Mouse (Mus musculus) heart, postnatal 25 days (tissue): ENCODE data around the gene Sgcg. TPM values are rescaled to one million over a fixed set of nuclear protein-coding genes. Genes with fewer than 3 reads are reported as not detected.

Source experiments
- DNase-seq: peaks from one replicate; pipeline ENCODE4 v3.0.0; 2022; ENCODE audit warnings: low spot score
- intact Hi-C: fragments of 180-260 bp; cut with DNase I; formaldehyde crosslinking; loops from one replicate; pipeline ENCODE4 v1.15.1; 2025
- total RNA-seq, 2 experiments: library from RNA; stranded (reverse); gene quantifications; 2 replicates each; pipeline ENCODE4 v1.2.3; 2021

Sgcg gene
- 100 to 1,000 TPM; 211 to 227 TPM for total RNA-seq

DNA sequence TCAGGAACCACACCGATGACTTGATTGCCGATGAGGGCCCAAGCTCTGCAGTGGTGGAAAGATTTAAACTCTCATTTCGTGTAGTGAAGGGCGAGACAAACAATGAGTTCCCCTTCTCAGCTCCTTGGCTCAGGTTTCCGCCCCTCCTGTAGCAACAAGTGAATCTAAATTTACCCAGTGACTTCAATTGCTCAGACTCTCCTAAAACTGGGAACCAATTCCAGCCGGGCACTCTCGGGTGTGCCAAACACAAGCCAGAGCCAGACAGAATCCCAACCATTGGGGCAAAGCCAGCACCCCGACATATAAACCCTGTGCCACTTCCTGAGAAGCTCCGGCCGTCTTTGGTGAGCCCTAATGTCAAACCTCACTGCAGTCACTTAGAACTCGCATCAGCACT is at the start of gene Sgcg:
TSS of gene Sgcg (minus strand) at position 139 of the 400 bp plus-strand sequence.
- peak; percentile 24 for DNase-seq
- intact Hi-C loops: no loop called here

DNA sequence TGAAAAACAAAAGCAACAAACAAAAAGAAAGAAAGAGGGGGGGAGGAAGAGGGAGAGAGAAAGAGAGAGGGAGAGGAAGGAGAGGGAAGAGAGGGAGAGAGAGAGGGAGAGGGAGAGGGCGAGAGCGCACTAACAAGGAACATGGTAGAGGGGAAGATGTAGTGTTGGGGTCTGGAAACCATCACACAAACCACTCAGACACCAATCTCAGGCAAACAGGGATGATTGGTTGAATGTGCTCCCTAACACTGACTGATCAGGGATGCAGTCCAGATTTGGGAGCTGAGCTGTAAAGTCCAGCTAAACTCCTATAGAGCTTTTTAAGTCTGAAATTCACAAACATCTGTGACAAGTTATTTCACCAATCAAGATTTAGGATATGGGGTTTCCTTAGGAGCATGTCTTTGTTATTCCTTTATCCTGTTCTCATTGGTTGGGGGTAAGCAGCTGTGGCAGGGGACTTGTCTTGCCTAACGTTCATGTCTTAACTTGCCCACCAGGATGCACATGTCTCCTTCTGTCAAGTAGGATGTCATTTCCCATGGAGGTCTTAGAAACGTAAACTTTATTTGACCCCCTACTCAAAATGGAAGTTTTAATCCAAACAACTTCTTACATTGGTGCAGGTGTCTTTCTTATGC is 45.8 kb upstream of the Sgcg start:
- intact Hi-C loops: no loop called here
- DNase-seq: no peak

DNA sequence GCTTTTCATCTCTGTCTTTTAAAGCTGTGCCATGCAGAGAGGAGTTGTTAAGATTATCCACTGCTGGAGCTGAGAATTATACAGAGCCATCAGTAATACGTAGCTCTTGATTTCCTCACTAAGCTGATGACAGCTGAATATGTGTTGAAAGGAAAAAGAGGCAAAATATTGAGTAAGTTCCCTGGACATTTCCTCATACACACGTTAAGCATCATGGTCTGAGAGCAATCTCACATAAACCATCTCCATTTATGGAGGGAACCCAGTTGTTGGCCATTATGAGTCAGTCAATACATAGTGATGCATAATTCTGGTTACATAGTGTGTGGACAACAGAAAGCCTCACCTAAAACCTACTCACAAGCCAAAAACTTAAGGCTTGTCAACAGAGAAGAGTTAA is 44.1 kb upstream of the Sgcg start:
- no peak for DNase-seq
- intact Hi-C loops: no loop called here

DNA sequence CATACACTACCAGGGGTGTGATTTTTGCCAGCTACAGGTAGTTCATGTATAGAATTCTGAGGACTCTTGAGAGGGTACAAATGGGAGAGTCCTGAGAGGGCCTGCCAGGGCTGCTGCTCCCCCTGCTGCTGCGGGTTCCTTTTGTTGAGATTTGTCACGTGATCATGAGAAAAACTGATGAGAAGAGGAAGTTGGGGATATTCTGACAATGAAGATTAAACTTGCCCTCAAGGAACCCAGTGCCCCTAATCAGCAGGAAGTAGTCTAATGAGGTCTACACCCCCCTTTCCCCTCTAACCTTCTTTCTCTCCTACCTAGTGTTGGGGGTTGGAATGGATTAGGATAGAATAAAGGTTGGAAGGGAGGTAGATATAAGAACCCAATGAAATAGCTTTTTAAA is 43.0 kb upstream of the Sgcg start:
- intact Hi-C loops: no loop called here
- DNase-seq: no peak

DNA sequence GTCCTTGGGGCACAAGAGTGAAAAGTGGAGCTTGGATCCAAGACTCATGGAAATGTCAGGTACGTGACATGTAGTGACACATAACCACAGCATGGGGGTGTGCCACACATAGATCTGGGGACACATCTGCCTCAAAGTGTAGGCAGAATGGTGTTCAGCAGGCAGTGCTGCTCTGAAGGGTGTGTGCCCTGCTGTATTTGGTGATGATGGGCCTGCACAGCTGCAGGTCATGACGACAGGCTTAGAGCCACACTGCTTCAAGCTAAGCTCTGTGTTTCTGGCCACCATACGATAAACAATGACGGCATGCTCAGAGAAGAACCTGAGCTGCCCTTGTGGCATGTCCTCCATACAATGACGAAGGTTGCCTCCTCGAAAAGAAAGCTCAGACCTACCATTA is 41.5 kb upstream of the Sgcg start:
- DNase-seq: no peak
- intact Hi-C loops: loop anchor here (5.0 kb wide), 1 partner anchor 173 kb away; no protein-coding TSS in a partner anchor

DNA sequence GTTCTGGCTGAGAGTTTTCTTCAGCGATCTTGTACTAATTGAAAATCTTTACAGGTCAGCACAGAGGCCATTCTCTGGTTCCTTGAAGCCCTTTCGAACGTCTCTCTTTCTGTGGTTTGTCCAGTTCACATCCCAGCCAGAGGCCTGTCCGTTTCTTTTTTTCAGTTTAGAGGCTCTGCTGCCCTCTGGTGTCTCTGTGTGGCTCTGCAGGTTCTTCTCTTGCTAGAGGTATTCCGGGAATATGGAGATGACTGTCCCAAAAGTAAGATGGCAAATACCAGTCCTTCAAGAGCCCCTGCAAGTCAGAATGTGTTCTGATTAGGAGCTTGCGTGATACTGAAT is 36.4 kb upstream of the Sgcg start:
- intact Hi-C loops: loop anchor here (1.0 to 5.0 kb wide), 3 partner anchors 52 to 495 kb away; no protein-coding TSS in a partner anchor
- no peak for DNase-seq

DNA sequence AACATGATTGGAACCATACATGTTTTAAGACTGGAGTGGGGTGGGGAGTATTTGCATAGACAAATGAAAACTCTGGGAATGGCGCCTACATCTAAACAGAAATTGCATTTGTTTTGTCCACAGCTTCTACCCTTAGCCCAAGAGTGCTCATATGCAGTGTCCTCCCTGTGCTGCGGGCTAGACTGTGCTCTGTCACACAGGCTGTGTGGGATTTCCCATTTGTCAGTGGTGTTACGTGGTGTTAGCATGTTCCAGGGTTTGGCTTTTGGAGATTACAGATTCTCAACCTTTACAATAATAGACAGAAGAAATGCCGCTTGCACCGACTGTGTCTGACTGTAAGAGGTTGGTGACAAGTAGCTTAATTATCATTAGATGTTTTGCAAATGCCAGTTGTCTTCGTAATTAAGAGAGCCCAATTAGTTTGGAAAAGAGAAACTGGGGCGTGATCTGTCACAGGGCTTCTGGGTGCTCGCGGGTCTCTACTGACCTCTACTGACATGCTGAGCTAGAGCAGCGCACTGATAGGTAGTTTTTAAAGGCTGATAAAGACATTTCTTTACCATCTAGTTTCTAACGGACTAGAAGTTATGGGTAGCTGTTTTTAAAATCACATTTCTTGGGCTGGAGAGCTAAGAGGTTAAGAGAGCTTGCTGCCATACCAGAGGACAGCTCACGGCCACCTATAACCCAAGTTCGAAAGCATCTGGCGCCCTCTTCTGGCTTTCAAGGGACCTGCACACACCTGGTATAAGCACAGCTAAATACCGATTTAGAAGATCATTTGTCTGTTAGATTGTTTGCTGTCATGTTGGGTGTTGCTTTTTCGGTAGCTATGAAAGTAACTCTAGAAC is 35.8 kb upstream of the Sgcg start:
- intact Hi-C loops: loop anchor here (1.0 kb wide), 2 partner anchors 52 to 495 kb away; no protein-coding TSS in a partner anchor
- peak; percentile 24 for DNase-seq

DNA sequence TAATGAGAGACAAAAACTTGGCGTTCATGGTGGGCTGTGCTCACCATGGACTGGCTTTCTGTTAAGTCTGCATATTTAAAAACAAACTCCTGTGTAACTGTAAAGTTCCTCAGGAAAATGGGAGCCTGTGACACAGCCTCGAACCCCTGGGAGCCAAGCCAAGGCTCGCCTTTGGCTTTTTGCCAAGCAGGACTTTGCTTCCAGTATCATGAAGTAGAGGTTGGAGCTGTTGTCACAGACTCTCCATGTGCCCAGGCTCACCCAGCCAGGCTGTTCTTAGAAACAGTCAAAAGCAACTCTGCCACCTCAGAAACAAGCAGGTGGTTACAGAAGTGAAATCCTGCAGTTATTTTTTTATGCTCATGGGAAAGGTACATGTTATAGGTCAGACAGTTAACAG is 32.4 kb upstream of the Sgcg start:
- no peak for DNase-seq
- intact Hi-C loops: no loop called here

DNA sequence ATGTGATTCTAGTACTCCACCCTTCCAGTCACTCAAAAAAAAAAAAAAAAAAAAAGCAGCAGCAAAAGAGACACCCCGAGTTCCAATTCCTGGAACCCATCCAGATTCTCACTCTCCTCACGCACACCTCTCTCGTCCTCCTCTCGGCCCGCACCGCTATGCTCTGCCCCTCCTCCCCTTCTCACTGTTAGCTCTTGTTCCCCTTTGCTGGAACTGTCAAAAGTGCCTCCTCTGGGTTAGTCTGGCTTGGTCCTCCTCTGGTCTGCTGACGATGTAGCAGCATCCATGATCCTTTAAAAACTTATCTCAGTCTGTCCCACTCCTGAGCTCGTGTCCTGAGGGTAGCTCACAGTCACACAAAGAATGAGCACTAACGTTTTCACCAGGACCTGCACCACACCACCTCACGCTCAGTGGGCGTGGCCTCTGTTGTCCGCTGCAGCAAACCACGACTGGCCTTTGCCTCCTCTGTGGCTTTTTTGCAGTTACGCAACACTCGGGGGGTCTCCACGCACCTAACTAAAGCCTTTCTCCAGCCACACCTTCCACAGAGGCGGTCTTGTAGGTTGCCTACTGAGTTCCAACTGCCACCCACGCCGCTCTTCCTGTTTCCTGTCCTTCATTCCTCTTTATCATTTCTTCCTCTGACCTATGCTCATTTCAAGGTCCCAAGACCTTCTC is 30.5 kb upstream of the Sgcg start:
- no peak for DNase-seq

DNA sequence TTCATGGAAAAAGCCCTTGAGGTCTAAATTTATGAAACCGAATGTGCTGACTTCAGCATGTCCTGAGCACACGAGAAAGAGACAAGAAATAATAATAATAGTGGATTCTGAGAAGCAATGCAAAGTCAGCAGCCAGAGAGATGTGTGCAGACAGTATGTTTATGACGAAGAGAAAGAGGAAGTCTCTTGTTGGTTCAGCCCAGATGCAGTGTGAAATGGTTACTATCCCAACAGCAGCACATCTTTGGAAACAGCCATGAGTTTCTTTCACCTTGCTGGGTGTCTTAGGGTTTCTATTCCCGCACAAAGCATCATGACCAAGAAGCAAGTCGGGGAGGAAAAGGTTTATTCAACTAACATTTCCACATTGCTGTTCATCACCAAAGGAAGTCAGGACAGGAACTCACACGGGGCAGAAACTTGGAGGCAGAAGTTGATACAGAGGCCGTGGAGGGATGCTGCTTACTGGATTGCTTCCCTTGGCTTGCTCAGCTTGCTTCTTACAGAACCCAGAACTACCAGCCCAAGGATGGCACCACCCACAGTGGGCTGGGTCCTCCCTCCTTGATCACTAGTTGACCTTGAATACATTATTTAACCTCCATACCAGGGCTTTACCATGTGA is 20.5 kb upstream of the Sgcg start:
- DNase-seq: no peak
- intact Hi-C loops: no loop called here

More for the DNA sequence above, 30.5 kb upstream of the Sgcg start:
- intact Hi-C loops: no loop called here

DNA sequence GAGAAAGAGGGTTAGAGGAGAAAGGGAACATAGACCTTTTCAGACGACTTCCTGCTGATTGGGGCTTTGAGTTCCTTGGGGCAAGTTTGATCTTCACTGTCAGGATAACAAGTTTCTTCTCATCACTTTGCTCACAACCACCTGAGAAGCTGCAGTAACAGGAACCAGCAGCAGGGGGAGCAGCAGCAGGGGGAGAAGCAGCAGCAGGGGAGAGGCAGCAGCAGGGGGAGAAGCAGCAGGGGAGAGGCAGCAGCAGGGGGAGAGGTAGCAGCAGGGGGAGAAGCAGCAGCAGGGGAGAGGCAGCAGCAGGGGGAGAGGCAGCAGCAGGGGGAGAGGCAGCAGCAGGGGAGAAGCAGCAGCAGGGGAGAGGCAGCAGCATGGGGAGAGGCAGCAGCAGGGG is 19.0 kb upstream of the Sgcg start:
- intact Hi-C loops: no loop called here
- DNase-seq: no peak

DNA sequence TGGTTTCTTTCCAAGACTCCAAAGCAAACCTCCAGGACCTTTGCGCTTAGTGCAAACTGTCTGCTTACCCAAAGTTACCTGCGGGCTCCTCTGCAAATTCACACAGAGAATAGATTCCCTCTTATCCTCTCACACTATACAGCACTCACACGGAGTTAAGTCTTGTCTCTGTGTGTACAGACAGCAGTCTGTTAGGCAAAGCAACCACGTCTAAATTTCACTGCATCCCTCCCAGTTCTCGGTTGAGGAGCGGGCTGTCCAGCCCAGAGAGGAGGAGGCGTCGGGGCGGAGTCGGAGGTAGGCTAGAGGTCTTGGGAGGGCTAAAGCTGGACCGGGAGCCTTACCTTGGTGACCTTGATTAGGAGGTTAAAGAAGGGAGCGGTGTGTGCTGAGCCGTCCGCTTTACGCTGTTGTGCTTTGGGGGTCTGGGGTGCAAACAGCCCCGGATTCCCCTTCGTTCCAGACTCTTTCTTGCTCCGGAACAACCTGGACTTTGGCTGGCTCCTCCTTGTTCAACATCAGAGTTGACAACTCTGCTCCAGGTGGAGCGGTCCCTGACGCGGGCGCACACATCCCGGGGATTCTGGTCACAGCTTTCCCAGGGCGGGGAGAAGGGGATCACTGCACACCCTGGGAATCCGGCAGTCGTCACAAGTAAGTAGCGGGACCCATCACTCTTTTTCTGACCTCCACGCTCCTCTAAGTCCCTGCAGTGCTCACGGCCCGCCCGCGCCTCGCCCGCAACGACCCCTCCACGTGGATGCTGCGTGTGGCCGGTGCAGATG is 16.3 kb upstream of the Sgcg start:
- intact Hi-C loops: no loop called here
- no peak for DNase-seq

DNA sequence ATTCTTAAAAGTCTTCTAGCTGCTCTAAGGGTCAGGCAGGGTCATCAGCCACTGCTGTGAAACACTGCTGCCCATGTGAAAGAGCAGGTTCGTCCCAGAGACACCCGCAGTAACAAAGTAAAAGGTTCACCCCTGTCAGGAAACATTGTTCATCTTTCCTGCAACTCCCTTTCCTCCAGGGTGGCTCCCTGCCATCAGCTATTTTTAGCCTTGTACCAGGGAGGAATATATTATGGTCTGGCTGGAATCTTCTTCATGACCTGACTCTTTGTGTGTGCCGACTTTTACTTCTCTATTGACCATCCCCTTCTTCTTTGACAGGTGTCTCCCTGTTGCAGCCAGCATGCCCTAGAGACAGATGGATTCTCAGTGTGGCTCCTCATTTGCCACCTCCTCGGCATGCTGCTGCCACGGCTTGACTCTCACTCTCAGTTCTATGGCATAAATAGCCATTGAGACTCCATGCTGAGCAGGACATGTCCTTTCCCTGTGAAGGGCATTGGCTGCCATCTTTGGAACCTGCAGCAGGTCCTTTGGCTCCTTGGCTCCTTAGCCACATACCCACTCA is 9.7 kb upstream of the Sgcg start:
- intact Hi-C loops: no loop called here
- DNase-seq: no peak

DNA sequence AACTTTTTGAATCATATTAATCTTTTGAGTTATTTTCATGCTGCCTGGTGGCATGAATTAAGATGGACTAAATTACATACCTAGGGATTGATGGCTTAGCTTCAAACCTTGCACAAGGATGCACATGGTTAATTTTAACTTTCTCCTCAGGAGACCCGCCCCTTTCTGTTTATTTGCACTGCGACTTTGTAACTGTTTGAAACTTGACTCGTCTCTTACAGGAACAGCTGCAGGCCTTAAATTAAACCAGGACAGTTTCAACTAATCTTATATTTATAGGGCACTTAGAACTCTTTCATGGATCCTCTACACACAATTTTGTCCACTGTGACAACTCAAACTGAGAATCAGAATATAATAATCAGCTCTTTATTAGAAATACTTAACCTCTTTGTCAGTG is 794 bp upstream of the Sgcg start:
- DNase-seq: no peak
- intact Hi-C loops: no loop called here

DNA sequence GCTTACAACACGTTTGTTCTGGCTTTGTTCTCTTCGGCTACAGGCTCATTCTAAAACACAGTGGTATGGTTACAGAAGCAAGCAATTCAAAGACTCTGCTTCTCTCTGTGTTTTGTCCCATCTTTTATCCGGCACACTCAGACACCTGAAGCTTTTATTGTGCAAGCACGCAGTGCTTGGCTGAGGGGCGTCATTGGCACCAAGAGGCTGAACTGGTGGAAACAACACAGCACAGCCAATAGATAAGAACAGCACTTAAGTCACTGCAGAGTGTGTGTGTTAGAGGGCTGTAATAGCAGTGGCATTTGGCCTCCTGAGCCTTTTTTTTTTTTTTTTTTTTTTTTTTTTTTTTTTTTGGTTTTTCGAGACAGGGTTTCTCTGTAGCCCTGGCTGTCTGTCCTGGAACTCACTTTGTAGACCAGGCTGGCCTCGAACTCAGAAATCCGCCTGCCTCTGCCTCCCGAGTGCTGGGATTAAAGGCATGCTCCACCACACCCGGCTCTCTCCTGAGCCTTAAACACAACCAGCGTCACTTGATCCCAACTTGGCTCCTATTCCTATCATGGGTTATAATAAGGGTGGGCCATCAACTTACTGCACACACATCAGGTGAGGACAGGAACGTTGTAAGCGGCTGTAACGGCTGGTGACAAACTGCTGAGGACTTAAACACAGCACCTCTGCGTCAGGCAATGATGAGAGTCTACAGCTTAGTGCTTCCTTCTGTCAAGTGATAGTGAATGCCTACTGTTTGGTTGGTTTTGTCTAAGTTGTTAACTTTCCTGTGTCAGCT is 5.5 kb downstream of the Sgcg start:
- DNase-seq: no peak
- intact Hi-C loops: no loop called here

DNA sequence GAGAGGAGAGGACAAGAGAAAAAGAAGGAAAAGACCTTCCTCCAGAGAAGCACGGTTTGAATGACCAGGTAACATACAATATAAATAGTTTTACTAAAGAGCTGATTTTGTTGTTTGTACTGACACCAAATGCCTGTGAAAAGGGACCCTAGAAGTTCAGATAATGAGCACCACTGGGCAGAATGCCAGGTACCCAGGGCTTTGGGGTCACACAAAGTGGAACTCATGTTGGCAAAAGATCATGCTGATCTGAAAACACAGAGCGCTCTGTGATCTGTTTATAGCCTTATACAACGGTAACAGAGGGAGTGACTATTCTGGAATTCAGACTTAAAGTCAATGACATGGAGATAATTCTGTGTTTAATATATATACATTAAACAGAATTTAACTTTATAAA is 11.8 kb downstream of the Sgcg start:
- intact Hi-C loops: no loop called here
- no peak for DNase-seq

DNA sequence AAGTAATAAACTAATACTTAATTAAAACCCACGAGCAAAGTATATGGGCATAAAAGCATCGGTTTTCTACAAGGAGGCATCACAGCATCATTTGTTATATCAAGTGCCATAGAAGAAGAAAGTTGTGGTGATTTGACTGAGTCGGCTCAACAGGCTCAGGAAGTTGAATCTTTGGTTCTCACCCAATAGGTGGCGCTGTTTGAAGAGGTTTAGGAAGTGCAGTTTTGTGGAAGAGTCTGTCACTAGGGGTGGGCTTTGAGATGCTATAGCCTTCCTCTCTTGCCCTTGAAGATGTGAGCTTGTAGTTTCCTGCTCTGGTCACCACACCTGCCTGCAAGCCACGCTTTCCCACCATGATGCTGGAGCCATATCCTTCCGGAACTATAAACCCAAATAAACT is 15.7 kb downstream of the Sgcg start:
- intact Hi-C loops: loop anchor here (1.0 kb wide), 1 partner anchor 52 kb away; no protein-coding TSS in a partner anchor
- DNase-seq: no peak

DNA sequence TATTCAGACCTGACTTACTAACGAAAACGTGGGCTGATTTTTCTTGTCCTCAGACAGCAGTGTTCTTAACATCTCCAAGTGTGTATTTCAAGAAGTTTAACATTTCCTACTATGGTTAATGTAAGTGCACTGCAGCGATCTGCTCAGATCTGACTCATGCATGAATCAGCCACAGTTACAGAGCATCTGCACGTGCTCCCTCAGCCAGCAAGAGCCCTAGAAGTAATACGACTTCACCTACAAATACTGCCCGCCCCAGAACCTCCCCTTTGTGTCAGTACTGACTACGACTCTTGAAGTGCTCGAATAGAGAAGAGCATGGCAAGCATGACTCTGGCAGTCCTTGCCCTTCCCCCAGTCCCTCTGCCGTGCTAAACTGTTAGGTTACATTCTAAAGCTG is 19.5 kb downstream of the Sgcg start:
- DNase-seq: no peak
- intact Hi-C loops: no loop called here
